Mouse (Mus musculus): ENCODE results near the gene Olfr654. TPM values are rescaled to one million over a fixed set of nuclear protein-coding genes. Genes with fewer than 3 reads are reported as not detected.

Olfr654 gene
- total RNA-seq (2014; rRNA removed; ENCODE audit: low replicate concordance) (not detected in 2 replicates), polyA plus RNA-seq (2015; fragmentation: Nextera tagmentation; extraction: Ambion mirVana) (not detected in 2 replicates)

- H3K36me3 ChIP-seq (replicated peaks; ENCODE audit: control insufficient read depth, insufficient read depth, low read length) = no peaks in the 10 kb centered on the region
- no peak within 1 kb of the TSS for H3K27ac ChIP-seq (ENCODE audit: low read depth)
- no peaks in the 10 kb centered on the region for H3K9me3 ChIP-seq (replicated peaks; ENCODE audit: control insufficient read depth, low read length)
- TF ChIP-seq EP300 (IDR thresholded peaks at IDR 0.05; ENCODE audit: low read depth) = no peak
- no peak for TF ChIP-seq CTCF (IDR thresholded peaks at IDR 0.05; ENCODE audit: low read depth)
- ATAC-seq (ENCODE audit: insufficient read depth, low read depth) (no peak), DNase-seq (ENCODE audit: low spot score) (no peak)
- 71% methylated on average over 4 of the region's 4 CpGs for WGBS
- no peaks in the 10 kb centered on the region for H3K4me1 ChIP-seq (ENCODE audit: control insufficient read depth, insufficient read depth)
- H3K4me2 ChIP-seq (ENCODE audit: low read depth, low read length) = no peak within 1 kb of the TSS
- H3K27me3 ChIP-seq (ENCODE audit: control insufficient read depth, insufficient read depth, low read length) = no peaks in the 10 kb centered on the region
- no peak within 1 kb of the TSS for H3K9ac ChIP-seq (replicated peaks; ENCODE audit: low read depth, low read length)
- no peak within 1 kb of the TSS for H3K4me3 ChIP-seq (ENCODE audit: low read depth, low read length)
Measured at GRCm38 (mm10) chr7:104586725-104587124, at the start of gene Olfr654. TSS of gene Olfr654 (plus strand) at chr7:104587025.

DNA sequence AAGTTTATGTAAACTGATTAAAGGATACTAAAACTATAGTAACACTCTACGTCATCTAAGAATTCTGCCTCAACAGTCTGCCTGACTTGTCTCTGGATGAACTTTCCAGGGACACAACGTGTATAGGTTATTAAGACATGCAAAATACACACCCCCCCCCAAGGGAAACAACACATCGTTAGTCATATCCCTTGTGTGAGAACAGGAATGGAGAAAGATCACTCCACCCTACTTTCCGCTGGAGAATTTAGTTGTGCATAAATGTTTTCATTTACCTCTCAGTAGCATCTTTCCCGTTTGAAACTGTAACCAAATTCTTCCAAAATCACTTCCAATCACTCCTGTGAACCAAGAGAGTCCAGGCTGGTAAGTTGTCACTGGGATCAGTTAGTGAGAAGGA lies 37.0 kb upstream of the Olfr654 start, which contains the start of gene Olfr651:
TSS of gene Olfr651 (plus strand) at position 301 of the 400 bp plus-strand sequence.
- Histone ChIP-seq H3K4me1 (ENCODE audit: control insufficient read depth, insufficient read depth) (no peaks in the 10 kb centered on the region), H3K27ac (ENCODE audit: low read depth) (no peak within 1 kb of the TSS), H3K4me3 (ENCODE audit: low read depth, low read length) (no peak within 1 kb of the TSS), H3K9me3 (replicated peaks; ENCODE audit: control insufficient read depth, low read length) (no peaks in the 10 kb centered on the region), H3K27me3 (ENCODE audit: control insufficient read depth, insufficient read depth, low read length) (no peaks in the 10 kb centered on the region), H3K9ac (replicated peaks; ENCODE audit: low read depth, low read length) (no peak within 1 kb of the TSS), H3K4me2 (ENCODE audit: low read depth, low read length) (no peak within 1 kb of the TSS), H3K36me3 (replicated peaks; ENCODE audit: control insufficient read depth, insufficient read depth, low read length) (no peaks in the 10 kb centered on the region)
- DNase-seq (ENCODE audit: low spot score) (no peak), ATAC-seq (ENCODE audit: insufficient read depth, low read depth) (no peak)
- whole genome bisulfite sequencing = 61% methylated on average over 5 of the region's 5 CpGs
- TF ChIP-seq CTCF (IDR thresholded peaks at IDR 0.05; ENCODE audit: low read depth) (no peak), EP300 (IDR thresholded peaks at IDR 0.05; ENCODE audit: low read depth) (no peak)

GRCm38 (mm10) chr7:104552700-104553099 lies 34.1 kb upstream of the Olfr654 start:
- ATAC-seq (ENCODE audit: insufficient read depth, low read depth) = no peak
- no peaks in the 10 kb centered on the region for H3K4me1 ChIP-seq (ENCODE audit: control insufficient read depth, insufficient read depth)
- no peaks in the 10 kb centered on the region for H3K27me3 ChIP-seq (ENCODE audit: control insufficient read depth, insufficient read depth, low read length)
- H3K9ac ChIP-seq (replicated peaks; ENCODE audit: low read depth, low read length) = no peak overlapping the region
- H3K9me3 ChIP-seq (replicated peaks; ENCODE audit: control insufficient read depth, low read length) = no peaks in the 10 kb centered on the region
- TF ChIP-seq CTCF (IDR thresholded peaks at IDR 0.05; ENCODE audit: low read depth) = no peak
- no peak for TF ChIP-seq EP300 (IDR thresholded peaks at IDR 0.05; ENCODE audit: low read depth)
- WGBS = 63% methylated on average over 1 of the region's 1 CpGs
- no peak overlapping the region for H3K4me3 ChIP-seq (ENCODE audit: low read depth, low read length)
- H3K36me3 ChIP-seq (replicated peaks; ENCODE audit: control insufficient read depth, insufficient read depth, low read length) = no peaks in the 10 kb centered on the region
- H3K27ac ChIP-seq (ENCODE audit: low read depth) = no peak overlapping the region
- no peak for DNase-seq (ENCODE audit: low spot score)
- H3K4me2 ChIP-seq (ENCODE audit: low read depth, low read length) = no peak overlapping the region

GRCm38 (mm10) chr7:104560601-104561000 lies 26.2 kb upstream of the Olfr654 start, which contains the start of gene Olfr652:
TSS of gene Olfr652 (plus strand) at chr7:104560901.
- H3K9me3 ChIP-seq (replicated peaks; ENCODE audit: control insufficient read depth, low read length) = no peaks in the 10 kb centered on the region
- H3K27ac ChIP-seq (ENCODE audit: low read depth) = no peak within 1 kb of the TSS
- H3K4me1 ChIP-seq (ENCODE audit: control insufficient read depth, insufficient read depth) = no peaks in the 10 kb centered on the region
- H3K9ac ChIP-seq (replicated peaks; ENCODE audit: low read depth, low read length) = no peak within 1 kb of the TSS
- H3K36me3 ChIP-seq (replicated peaks; ENCODE audit: control insufficient read depth, insufficient read depth, low read length) = no peaks in the 10 kb centered on the region
- H3K27me3 ChIP-seq (ENCODE audit: control insufficient read depth, insufficient read depth, low read length) = no peaks in the 10 kb centered on the region
- ATAC-seq (ENCODE audit: insufficient read depth, low read depth) = no peak
- no peak within 1 kb of the TSS for H3K4me3 ChIP-seq (ENCODE audit: low read depth, low read length)
- no peak within 1 kb of the TSS for H3K4me2 ChIP-seq (ENCODE audit: low read depth, low read length)
- TF ChIP-seq EP300 (IDR thresholded peaks at IDR 0.05; ENCODE audit: low read depth) (no peak), CTCF (IDR thresholded peaks at IDR 0.05; ENCODE audit: low read depth) (no peak)
- DNase-seq (ENCODE audit: low spot score) = no peak

GRCm38 (mm10) chr7:104577014-104577413 lies 9.8 kb upstream of the Olfr654 start, which contains the start of gene Olfr653:
TSS of gene Olfr653 (plus strand) at chr7:104577314.
- H3K9ac ChIP-seq (replicated peaks; ENCODE audit: low read depth, low read length) = no peak within 1 kb of the TSS
- ATAC-seq (ENCODE audit: insufficient read depth, low read depth) = no peak
- H3K9me3 ChIP-seq (replicated peaks; ENCODE audit: control insufficient read depth, low read length) = no peaks in the 10 kb centered on the region
- no peaks in the 10 kb centered on the region for H3K4me1 ChIP-seq (ENCODE audit: control insufficient read depth, insufficient read depth)
- no peaks in the 10 kb centered on the region for H3K36me3 ChIP-seq (replicated peaks; ENCODE audit: control insufficient read depth, insufficient read depth, low read length)
- no peak within 1 kb of the TSS for H3K27ac ChIP-seq (ENCODE audit: low read depth)
- no peaks in the 10 kb centered on the region for H3K27me3 ChIP-seq (ENCODE audit: control insufficient read depth, insufficient read depth, low read length)
- TF ChIP-seq EP300 (IDR thresholded peaks at IDR 0.05; ENCODE audit: low read depth) (no peak), CTCF (IDR thresholded peaks at IDR 0.05; ENCODE audit: low read depth) (no peak)
- 37% methylated on average over 2 of the region's 2 CpGs for WGBS
- H3K4me3 ChIP-seq (ENCODE audit: low read depth, low read length) = no peak within 1 kb of the TSS
- DNase-seq (ENCODE audit: low spot score) = no peak
- no peak within 1 kb of the TSS for H3K4me2 ChIP-seq (ENCODE audit: low read depth, low read length)

- TF ChIP-seq EP300 (IDR thresholded peaks at IDR 0.05; ENCODE audit: low read depth) = no peak
- no peak for TF ChIP-seq CTCF (IDR thresholded peaks at IDR 0.05; ENCODE audit: low read depth)
- Histone ChIP-seq H3K36me3 (replicated peaks; ENCODE audit: control insufficient read depth, insufficient read depth, low read length) (no peaks in the 10 kb centered on the region), H3K4me1 (ENCODE audit: control insufficient read depth, insufficient read depth) (no peaks in the 10 kb centered on the region), H3K9me3 (replicated peaks; ENCODE audit: control insufficient read depth, low read length) (no peaks in the 10 kb centered on the region), H3K4me2 (ENCODE audit: low read depth, low read length) (no peak overlapping the region), H3K27me3 (ENCODE audit: control insufficient read depth, insufficient read depth, low read length) (no peaks in the 10 kb centered on the region), H3K27ac (ENCODE audit: low read depth) (no peak overlapping the region), H3K4me3 (ENCODE audit: low read depth, low read length) (no peak overlapping the region), H3K9ac (replicated peaks; ENCODE audit: low read depth, low read length) (no peak overlapping the region)
- WGBS = 82% methylated on average over 4 of the region's 4 CpGs
- ATAC-seq (ENCODE audit: insufficient read depth, low read depth) = no peak
- no peak for DNase-seq (ENCODE audit: low spot score)
Measured at GRCm38 (mm10) chr7:104580846-104581245, 6.0 kb upstream of the Olfr654 start.
